Mouse (Mus musculus): ENCODE measurements around the gene Cpsf6. TPM values are rescaled to one million over a fixed set of nuclear protein-coding genes. Genes with fewer than 3 reads are reported as not detected.
A peak's percentile ranks its signal among the peaks of the same experiment; 100 is the strongest.
"Not testable (repeated sequence)": the region's sequence is repeated elsewhere in the genome, so short reads cannot be mapped to it uniquely, and the experiment has no call there.

Cpsf6 gene
- polyA plus RNA-seq, 1 experiment from 2014 or later: 38.6 TPM

GRCm38 (mm10) chr10:117389904-117390875, 10.4 kb upstream of the Cpsf6 start:
- TF ChIP-seq CTCF (IDR thresholded peaks at IDR 0.05; ENCODE audit: low read depth) (no peak), EP300 (IDR thresholded peaks at IDR 0.05; ENCODE audit: low read depth) (no peak)
- Histone ChIP-seq H3K9me3 (ENCODE audit: low read length) (no peaks in the 10 kb centered on the region), H3K4me1 (ENCODE audit: insufficient read depth) (peaks cover 5% of the 10 kb centered on the region; the same call in 1 of the 2 replicates), H3K36me3 (replicated peaks; ENCODE audit: insufficient read depth, low read length) (no peaks in the 10 kb centered on the region), H3K4me3 (ENCODE audit: low read depth, low read length) (no peak overlapping the region), H3K27me3 (ENCODE audit: insufficient read depth, low read length) (no peaks in the 10 kb centered on the region), H3K9ac (replicated peaks) (no peak overlapping the region), H3K27ac (ENCODE audit: low read depth) (0 out of 2 replicates have a peak overlapping the region, but pooled peaks have one; percentile 7), H3K4me2 (ENCODE audit: low read depth, low read length) (peak overlapping the region; percentile 34)
- DNase-seq (no peak), ATAC-seq (peak; percentile 59)
- 60% methylated on average over 31 of the region's 31 CpGs for WGBS (ENCODE audit: insufficient replicate concordance)

- H3K9ac ChIP-seq (replicated peaks): no peak overlapping the region
- DNase-seq (no peak), ATAC-seq (no peak)
- H3K4me3 ChIP-seq (ENCODE audit: low read depth, low read length): no peak overlapping the region
- 85% methylated on average over 1 of the region's 1 CpGs for WGBS (ENCODE audit: insufficient replicate concordance)
- no peaks in the 10 kb centered on the region for H3K27me3 ChIP-seq (ENCODE audit: insufficient read depth, low read length)
- no peak for TF ChIP-seq EP300 (IDR thresholded peaks at IDR 0.05; ENCODE audit: low read depth)
- TF ChIP-seq CTCF (IDR thresholded peaks at IDR 0.05; ENCODE audit: low read depth): no peak
- peaks cover 5% of the 10 kb centered on the region; the same call in 1 of the 2 replicates for H3K4me1 ChIP-seq (ENCODE audit: insufficient read depth)
- no peaks in the 10 kb centered on the region for H3K36me3 ChIP-seq (replicated peaks; ENCODE audit: insufficient read depth, low read length)
- no peaks in the 10 kb centered on the region for H3K9me3 ChIP-seq (ENCODE audit: low read length)
- H3K27ac ChIP-seq (ENCODE audit: low read depth): no peak overlapping the region
- 0 out of 2 replicates have a peak overlapping the region, but pooled peaks have one; percentile 34 for H3K4me2 ChIP-seq (ENCODE audit: low read depth, low read length)
Observed at GRCm38 (mm10) chr10:117389371-117389740, 9.5 kb upstream of the Cpsf6 start.

- H3K4me3 ChIP-seq (ENCODE audit: low read depth, low read length): no peak overlapping the region
- no peak overlapping the region for H3K9ac ChIP-seq (replicated peaks)
- no peak overlapping the region for H3K4me2 ChIP-seq (ENCODE audit: low read depth, low read length)
- peaks cover 3% of the 10 kb centered on the region; the same call in 1 of the 2 replicates for H3K4me1 ChIP-seq (ENCODE audit: insufficient read depth)
- no peak overlapping the region for H3K27ac ChIP-seq (ENCODE audit: low read depth)
- H3K27me3 ChIP-seq (ENCODE audit: insufficient read depth, low read length): no peaks in the 10 kb centered on the region
- TF ChIP-seq CTCF (IDR thresholded peaks at IDR 0.05; ENCODE audit: low read depth): no peak
- TF ChIP-seq EP300 (IDR thresholded peaks at IDR 0.05; ENCODE audit: low read depth): no peak
- H3K9me3 ChIP-seq (ENCODE audit: low read length): no peaks in the 10 kb centered on the region
- ATAC-seq (no peak), DNase-seq (no peak)
- WGBS (ENCODE audit: insufficient replicate concordance): 86% methylated on average over 2 of the region's 2 CpGs
- H3K36me3 ChIP-seq (replicated peaks; ENCODE audit: insufficient read depth, low read length): no peaks in the 10 kb centered on the region
Observed at GRCm38 (mm10) chr10:117388637-117389370, 9.0 kb upstream of the Cpsf6 start.

GRCm38 (mm10) chr10:117387961-117388636, 8.3 kb upstream of the Cpsf6 start:
- not testable (repeated sequence) for H3K27me3 ChIP-seq (ENCODE audit: insufficient read depth, low read length); H3K4me2 ChIP-seq (ENCODE audit: low read depth, low read length); H3K36me3 ChIP-seq (replicated peaks; ENCODE audit: insufficient read depth, low read length); H3K9ac ChIP-seq (replicated peaks); H3K9me3 ChIP-seq (ENCODE audit: low read length); H3K27ac ChIP-seq (ENCODE audit: low read depth); H3K4me3 ChIP-seq (ENCODE audit: low read depth, low read length); DNase-seq; H3K4me1 ChIP-seq (ENCODE audit: insufficient read depth); ATAC-seq
- 56% methylated on average over 3 of the region's 3 CpGs for WGBS (ENCODE audit: insufficient replicate concordance)

GRCm38 (mm10) chr10:117386981-117387380, 7.2 kb upstream of the Cpsf6 start:
- Histone ChIP-seq H3K4me2 (ENCODE audit: low read depth, low read length) (no peak overlapping the region), H3K27me3 (ENCODE audit: insufficient read depth, low read length) (no peaks in the 10 kb centered on the region), H3K9me3 (ENCODE audit: low read length) (no peaks in the 10 kb centered on the region), H3K4me1 (ENCODE audit: insufficient read depth) (no peaks in the 10 kb centered on the region), H3K4me3 (ENCODE audit: low read depth, low read length) (no peak overlapping the region), H3K36me3 (replicated peaks; ENCODE audit: insufficient read depth, low read length) (no peaks in the 10 kb centered on the region), H3K9ac (replicated peaks) (no peak overlapping the region), H3K27ac (ENCODE audit: low read depth) (no peak overlapping the region)
- DNase-seq: no peak
- TF ChIP-seq EP300 (IDR thresholded peaks at IDR 0.05; ENCODE audit: low read depth) (no peak), CTCF (IDR thresholded peaks at IDR 0.05; ENCODE audit: low read depth) (no peak)
- WGBS (ENCODE audit: insufficient replicate concordance): 81% methylated on average over 6 of the region's 6 CpGs
- ATAC-seq: no peak

- Histone ChIP-seq H3K27ac (ENCODE audit: low read depth) (no peak overlapping the region), H3K4me1 (ENCODE audit: insufficient read depth) (no peaks in the 10 kb centered on the region), H3K4me2 (ENCODE audit: low read depth, low read length) (no peak overlapping the region), H3K36me3 (replicated peaks; ENCODE audit: insufficient read depth, low read length) (no peaks in the 10 kb centered on the region), H3K9ac (replicated peaks) (no peak overlapping the region), H3K4me3 (ENCODE audit: low read depth, low read length) (no peak overlapping the region), H3K9me3 (ENCODE audit: low read length) (no peaks in the 10 kb centered on the region), H3K27me3 (ENCODE audit: insufficient read depth, low read length) (no peaks in the 10 kb centered on the region)
- TF ChIP-seq EP300 (IDR thresholded peaks at IDR 0.05; ENCODE audit: low read depth) (no peak), CTCF (IDR thresholded peaks at IDR 0.05; ENCODE audit: low read depth) (no peak)
- 80% methylated on average over 1 of the region's 1 CpGs for WGBS (ENCODE audit: insufficient replicate concordance)
- no peak for DNase-seq
- ATAC-seq: no peak
Observed at GRCm38 (mm10) chr10:117386261-117386660, 6.4 kb upstream of the Cpsf6 start.
